Comparison of ENCODE assay signal across 9 mouse cellular contexts in genomic region chr1:119463386-119463785, GRCm38 (mm10). TPM values are rescaled to one million over a fixed set of nuclear protein-coding genes. Genes with fewer than 3 reads are reported as not detected.
DNase-seq lines count a peak whose midpoint lies in the region; ATAC-seq and TF ChIP-seq lines count a peak whose summit lies in the region.
"Had no signal": no experiment of that assay in that cellular context is flagged by ENCODE, and none has a peak within 500 bp of the region (broad histone marks: within the 10 kb centered on the region; RNA-seq: fewer than 3 reads in every experiment).

No protein-coding gene starts in this region.

- H3K9ac ChIP-seq in heart, embryonic 11.5 days (ENCODE audit: low read depth, low read length) = no peak overlapping the region
- no peak overlapping the region for H3K9ac ChIP-seq in kidney, embryonic 16.5 days (replicated peaks; ENCODE audit: low read length)
- H3K9ac ChIP-seq in midbrain, embryonic 14.5 days (replicated peaks; ENCODE audit: low read length) = no peak overlapping the region
- H3K9ac ChIP-seq: neural tube, embryonic 12.5 days had no signal

- H3K9me3 ChIP-seq in heart, embryonic 11.5 days (replicated peaks; ENCODE audit: control insufficient read depth, low read length) = no peaks in the 10 kb centered on the region
- H3K9me3 ChIP-seq in kidney, embryonic 16.5 days (ENCODE audit: low read length) = no peaks in the 10 kb centered on the region
- no peaks in the 10 kb centered on the region for H3K9me3 ChIP-seq in midbrain, embryonic 14.5 days (ENCODE audit: control insufficient read depth, low read length)
- H3K9me3 ChIP-seq: neural tube, embryonic 12.5 days had no signal

- WGBS in heart, embryonic 11.5 days (ENCODE audit: insufficient replicate concordance) = 42% methylated on average over 2 of the region's 2 CpGs
- WGBS in kidney, embryonic 16.5 days = 40% methylated on average over 2 of the region's 2 CpGs
- WGBS in midbrain, embryonic 14.5 days = 45% methylated on average over 2 of the region's 2 CpGs

- no peak for ATAC-seq in heart, embryonic 11.5 days (replicated peaks; ENCODE audit: insufficient number of reproducible peaks, low FRiP score, low TSS enrichment)
- 0 out of 2 replicates have a peak, but pooled peaks have one; percentile 24 for ATAC-seq in kidney, embryonic 16.5 days (ENCODE audit: low FRiP score, low TSS enrichment)
- ATAC-seq in midbrain, embryonic 14.5 days (ENCODE audit: low FRiP score, low TSS enrichment) = no peak

- no peak overlapping the region for H3K4me2 ChIP-seq in heart, embryonic 11.5 days
- no peak overlapping the region for H3K4me2 ChIP-seq in kidney, embryonic 16.5 days (replicated peaks; ENCODE audit: low read depth, low read length)
- H3K4me2 ChIP-seq in midbrain, embryonic 14.5 days (ENCODE audit: low read length) = no peak overlapping the region
- H3K4me2 ChIP-seq: neural tube, embryonic 12.5 days had no signal

- no peak for TF ChIP-seq POLR2A in cortical plate, adult 2 months (IDR thresholded peaks at IDR 0.05; ENCODE audit: extremely low read depth, insufficient read depth, low read length)

- peak; percentile 24; the same call in 1 of the 2 replicates for TF ChIP-seq CTCF in cortical plate, adult 2 months (IDR thresholded peaks at IDR 0.05; ENCODE audit: extremely low read depth, insufficient read depth, low read length)

- H3K4me1 ChIP-seq in heart, embryonic 11.5 days (ENCODE audit: control insufficient read depth, insufficient read depth, low read length) = no peaks in the 10 kb centered on the region
- H3K4me1 ChIP-seq in cortical plate, adult 2 months (ENCODE audit: control insufficient read depth, insufficient read depth, low read length) = no peaks in the 10 kb centered on the region
- no peaks in the 10 kb centered on the region for H3K4me1 ChIP-seq in kidney, embryonic 16.5 days (ENCODE audit: insufficient read depth, low read length)
- H3K4me1 ChIP-seq in midbrain, embryonic 14.5 days (ENCODE audit: control insufficient read depth, insufficient read depth, low read length) = no peaks in the 10 kb centered on the region
- H3K4me1 ChIP-seq: neural tube, embryonic 12.5 days had no signal

- no peaks in the 10 kb centered on the region for H3K27me3 ChIP-seq in heart, embryonic 11.5 days (ENCODE audit: control insufficient read depth, insufficient read depth, low read length)
- H3K27me3 ChIP-seq in kidney, embryonic 16.5 days (ENCODE audit: insufficient read depth, low read length) = no peaks in the 10 kb centered on the region
- no peaks in the 10 kb centered on the region for H3K27me3 ChIP-seq in midbrain, embryonic 14.5 days (ENCODE audit: control insufficient read depth, insufficient read depth, low read length)
- H3K27me3 ChIP-seq: neural tube, embryonic 12.5 days had no signal

- no peak overlapping the region for H3K27ac ChIP-seq in heart, embryonic 11.5 days (ENCODE audit: low read depth, low read length)
- no peak overlapping the region for H3K27ac ChIP-seq in cortical plate, adult 2 months (ENCODE audit: insufficient read depth, low read length)
- no peak overlapping the region for H3K27ac ChIP-seq in kidney, embryonic 16.5 days (ENCODE audit: low read length)
- H3K27ac ChIP-seq in midbrain, embryonic 14.5 days (replicated peaks; ENCODE audit: low read depth, low read length) = no peak overlapping the region
- H3K27ac ChIP-seq: neural tube, embryonic 12.5 days had no signal

- 0 out of 2 replicates have a peak, but pooled peaks cover 2% of the 10 kb centered on the region for H3K36me3 ChIP-seq in heart, embryonic 11.5 days (ENCODE audit: control insufficient read depth, insufficient read depth, low read length)
- H3K36me3 ChIP-seq in kidney, embryonic 16.5 days (ENCODE audit: insufficient read depth, low read length) = no peaks in the 10 kb centered on the region
- no peaks in the 10 kb centered on the region for H3K36me3 ChIP-seq in midbrain, embryonic 14.5 days (ENCODE audit: control insufficient read depth, insufficient read depth, low read length)
- H3K36me3 ChIP-seq: neural tube, embryonic 12.5 days had no signal

- peak; percentile 38 to 78 for DNase-seq in heart, adult 18-20 months
- DNase-seq in urinary bladder, postnatal 14 days (ENCODE audit: low spot score) = peak; percentile 66
- no peak for DNase-seq in urinary bladder, postnatal 10 days (ENCODE audit: low spot score)
- peak; percentile 72 for DNase-seq in midbrain, embryonic 14.5 days
- DNase-seq in frontal cortex, postnatal 14 days (ENCODE audit: low spot score in 2 of 2) = no peak

- no peak overlapping the region for H3K4me3 ChIP-seq in heart, embryonic 11.5 days (ENCODE audit: low read depth, low read length)
- no peak overlapping the region for H3K4me3 ChIP-seq in cortical plate, adult 2 months (ENCODE audit: insufficient read depth, low read length)
- H3K4me3 ChIP-seq in kidney, embryonic 16.5 days (ENCODE audit: low read length) = no peak overlapping the region
- no peak overlapping the region for H3K4me3 ChIP-seq in midbrain, embryonic 14.5 days (replicated peaks; ENCODE audit: low read depth, low read length)
- H3K4me3 ChIP-seq: neural tube, embryonic 12.5 days had no signal

RNA-seq across cellular contexts. Expression of gene Ralb, which starts 41.2 kb away (rescaled TPM):
- 10 to 100 TPM; 25.0 to 27.9 TPM for total RNA-seq in heart, adult 18-20 months (2021)
- 146 and 166 TPM in 2 replicates for polyA plus RNA-seq in heart, embryonic 11.5 days (2014; fragmentation: Nextera tagmentation; extraction: Ambion mirVana)
- polyA plus RNA-seq in cortical plate, adult 2 months (2012; rRNA removed) = 20.8 and 21.1 TPM in 2 replicates
- 167 and 174 TPM in 2 replicates for polyA plus RNA-seq in kidney, embryonic 16.5 days (2015; fragmentation: Nextera tagmentation; extraction: Ambion mirVana)
- 35.3 and 49.6 TPM in 2 replicates for polyA plus RNA-seq in midbrain, embryonic 14.5 days (2014; fragmentation: Nextera tagmentation; extraction: Ambion mirVana)

RNA-seq across cellular contexts. Expression of gene Inhbb, which starts 41.3 kb away (rescaled TPM):
- 1 to 10 TPM; 1.2 to 1.4 TPM for total RNA-seq in heart, adult 18-20 months (2021)
- 0.06 and 0.13 TPM in 2 replicates for polyA plus RNA-seq in heart, embryonic 11.5 days (2014; fragmentation: Nextera tagmentation; extraction: Ambion mirVana)
- 3.5 TPM in 2 replicates for polyA plus RNA-seq in cortical plate, adult 2 months (2012; rRNA removed)
- 0.32 and 0.36 TPM in 2 replicates for polyA plus RNA-seq in kidney, embryonic 16.5 days (2015; fragmentation: Nextera tagmentation; extraction: Ambion mirVana)
- polyA plus RNA-seq in midbrain, embryonic 14.5 days (2014; fragmentation: Nextera tagmentation; extraction: Ambion mirVana) = 1.9 and 2.1 TPM in 2 replicates

Comparison
In these comparisons a context has a peak if more than half of its experiments do, and no peak if none do; other contexts are left out.
1. DNase-seq: peak in heart, adult 18-20 months (2 of 2), urinary bladder, postnatal 14 days (single experiment) and midbrain, embryonic 14.5 days (single experiment); none in urinary bladder, postnatal 10 days (single experiment) and frontal cortex, postnatal 14 days (0 of 2).